Mouse (Mus musculus): ENCODE data around the gene Cst11. TPM values are rescaled to one million over a fixed set of nuclear protein-coding genes. Genes with fewer than 3 reads are reported as not detected.

Cst11 gene
- polyA plus RNA-seq, 1 experiment from 2014 or later = not detected

DNA sequence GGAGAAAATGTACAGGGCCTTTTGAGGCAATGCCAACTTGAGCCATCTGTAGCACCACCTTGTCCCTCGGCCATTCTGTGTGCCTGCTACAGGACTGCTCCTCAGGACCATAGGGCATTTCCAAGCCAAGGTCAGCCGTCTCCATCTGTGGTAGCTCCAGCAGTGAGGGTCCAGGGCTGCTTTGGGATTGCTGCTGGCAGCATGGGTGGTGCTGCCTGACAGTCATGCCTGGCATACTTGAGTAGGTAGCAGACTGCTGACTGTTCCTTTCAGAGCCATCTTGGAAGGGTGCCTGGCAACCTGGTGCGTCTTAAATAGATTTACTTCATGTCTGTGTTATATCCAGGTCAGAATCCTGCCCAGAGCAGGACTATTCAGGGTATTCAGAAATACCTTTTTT lies 28.3 kb downstream of the Cst11 start:
- H3K9ac ChIP-seq = no peak overlapping the region
- no peaks in the 10 kb centered on the region for H3K27me3 ChIP-seq
- H3K27ac ChIP-seq = no peak overlapping the region
- no peak overlapping the region for H3K4me3 ChIP-seq
- no peaks in the 10 kb centered on the region for H3K9me3 ChIP-seq
- H3K4me1 ChIP-seq (replicated peaks) = no peaks in the 10 kb centered on the region
- H3K4me2 ChIP-seq = no peak overlapping the region
- ATAC-seq (ENCODE audit: low FRiP score) = no peak
- WGBS = 68% methylated on average over 3 of the region's 3 CpGs
- H3K36me3 ChIP-seq = no peaks in the 10 kb centered on the region

DNA sequence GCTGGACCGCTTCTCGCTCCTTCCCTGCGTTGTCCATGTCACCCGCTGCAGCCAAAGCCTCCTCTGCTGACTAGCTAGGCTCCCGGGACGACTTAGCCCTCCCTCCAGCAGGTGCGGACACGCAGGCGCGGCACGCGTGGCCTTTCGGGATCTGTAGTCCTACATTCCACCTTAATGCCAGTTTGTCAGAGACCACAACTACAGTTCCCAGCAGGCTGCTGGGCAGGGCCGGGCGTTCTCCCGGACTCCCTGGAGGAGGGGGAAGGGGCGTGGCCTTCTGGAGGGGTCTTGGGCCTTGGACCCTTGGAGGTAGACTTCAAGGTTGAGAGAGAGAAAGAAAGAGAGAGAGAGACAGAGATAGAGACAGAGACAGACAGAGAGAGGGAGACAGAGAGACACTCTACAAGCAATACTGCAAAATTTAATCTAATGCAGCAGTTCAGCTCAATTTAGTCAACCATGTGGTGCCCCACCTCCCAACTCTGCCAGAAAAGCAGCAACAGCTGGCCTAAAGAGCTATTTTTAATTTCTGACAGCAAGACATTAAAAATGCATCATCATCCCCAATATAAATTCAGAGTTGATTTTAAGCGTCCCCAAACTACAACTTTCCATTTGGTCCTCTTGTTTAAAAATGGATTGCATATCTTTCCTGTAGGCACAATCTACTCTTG lies 38.8 kb downstream of the Cst11 start, which contains the start of gene Napb:
Napb (minus strand) TSS at position 141 of the 674 bp plus-strand sequence.
- peak; percentile 100 for ATAC-seq (ENCODE audit: low FRiP score)
- Histone ChIP-seq H3K4me2 (peak within 1 kb of the TSS; percentile 90), H3K4me1 (replicated peaks) (peaks cover 26% of the 10 kb centered on the region), H3K27ac (peak within 1 kb of the TSS; percentile 77), H3K9ac (peak within 1 kb of the TSS; percentile 92), H3K4me3 (peak within 1 kb of the TSS; percentile 85), H3K36me3 (no peaks in the 10 kb centered on the region), H3K9me3 (peaks cover 6% of the 10 kb centered on the region; the same call in 1 of the 2 replicates), H3K27me3 (no peaks in the 10 kb centered on the region)
- WGBS = 4% methylated on average over 18 of the region's 18 CpGs

DNA sequence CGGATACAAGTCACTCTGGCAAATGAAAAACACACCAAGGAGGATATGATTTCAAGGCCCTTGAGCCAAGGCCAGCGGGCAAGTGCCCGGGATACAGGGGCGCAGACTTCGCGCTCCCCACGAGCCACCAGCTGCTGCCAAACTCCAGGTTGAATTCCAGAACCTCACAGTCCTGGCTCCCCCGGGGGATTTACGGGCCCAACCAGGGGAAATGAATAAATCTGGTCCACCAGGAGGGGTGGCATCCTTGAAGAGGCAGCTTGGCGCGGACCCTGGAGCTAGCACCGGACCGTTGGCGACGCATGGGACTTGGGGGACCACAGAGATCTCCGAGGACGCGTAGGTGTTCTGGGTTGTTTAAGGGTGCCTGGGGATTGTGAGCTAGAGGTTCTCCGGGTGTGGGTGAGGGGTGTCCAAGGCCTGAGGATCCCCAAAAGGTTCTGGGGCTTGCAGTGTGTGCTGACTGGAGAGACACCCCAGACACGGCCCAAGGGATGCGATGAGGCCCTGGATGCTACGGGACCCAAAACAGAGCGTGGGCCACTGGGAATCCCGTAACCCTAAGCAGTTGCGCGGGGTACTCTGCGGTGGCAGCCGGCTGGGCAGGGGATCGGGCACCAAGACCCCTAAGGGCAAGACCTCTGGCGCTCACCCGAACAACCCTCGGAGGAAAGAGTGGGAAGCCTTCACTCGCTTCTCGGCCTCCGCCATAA lies 39.5 kb downstream of the Cst11 start:
- Histone ChIP-seq H3K9ac (peak overlapping the region; percentile 92), H3K4me3 (peak overlapping the region; percentile 85), H3K9me3 (peaks cover 6% of the 10 kb centered on the region; the same call in 1 of the 2 replicates), H3K4me1 (replicated peaks) (peaks cover 26% of the 10 kb centered on the region), H3K27ac (peak overlapping the region; percentile 77), H3K4me2 (peak overlapping the region; percentile 90), H3K36me3 (no peaks in the 10 kb centered on the region), H3K27me3 (no peaks in the 10 kb centered on the region)
- ATAC-seq (ENCODE audit: low FRiP score) = peak; percentile 87
- under 1% methylated on average over 35 of the region's 35 CpGs for WGBS

DNA sequence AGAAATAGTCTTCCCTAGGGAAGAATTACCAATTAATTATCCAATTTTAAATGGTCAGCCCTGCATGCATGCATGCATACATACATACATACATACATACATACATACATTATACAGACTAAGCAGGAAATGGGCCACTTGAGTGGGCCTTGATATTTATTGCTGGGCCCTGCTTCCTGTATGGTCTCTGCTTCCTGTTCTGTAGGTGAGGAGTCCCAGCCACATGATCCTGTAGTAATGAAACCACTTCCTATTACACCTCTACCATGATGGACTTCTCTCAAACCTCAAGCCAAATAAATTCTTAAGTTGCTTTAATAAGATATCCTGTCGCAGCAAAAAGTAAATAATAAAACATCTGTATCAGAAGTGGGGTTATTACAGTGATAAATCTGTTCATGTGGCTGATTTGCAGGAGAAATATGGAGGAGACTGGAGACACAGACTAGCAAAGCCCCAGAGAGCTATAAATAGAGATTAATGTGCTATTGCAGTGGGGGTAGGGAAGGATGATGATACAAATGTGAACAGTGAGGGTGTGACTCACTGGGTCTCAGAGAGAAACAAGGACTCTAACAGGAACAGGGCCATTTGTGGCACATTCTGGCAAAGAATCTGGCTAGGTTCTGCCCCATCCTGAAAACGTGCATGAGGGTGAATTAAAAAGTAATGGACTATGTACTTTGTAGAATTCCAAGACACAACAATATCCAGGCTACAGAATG lies 51.9 kb downstream of the Cst11 start:
- 86% methylated on average over 2 of the region's 2 CpGs for WGBS
- Histone ChIP-seq H3K36me3 (no peaks in the 10 kb centered on the region), H3K27me3 (no peaks in the 10 kb centered on the region), H3K4me1 (replicated peaks) (no peaks in the 10 kb centered on the region), H3K4me2 (no peak overlapping the region), H3K9ac (no peak overlapping the region), H3K9me3 (no peaks in the 10 kb centered on the region), H3K4me3 (no peak overlapping the region), H3K27ac (no peak overlapping the region)
- no peak for ATAC-seq (ENCODE audit: low FRiP score)

Other genes starting within 250 kb of the Cst11 start
- 53.0 and 53.3 TPM in 2 replicates for gene Nxt1, start 98.9 kb downstream of the Cst11 start, polyA plus RNA-seq (2015; fragmentation: Nextera tagmentation; extraction: Ambion mirVana)
- 14.8 and 14.9 TPM in 2 replicates for gene Gzf1, start 90.5 kb downstream of the Cst11 start, polyA plus RNA-seq (2015; fragmentation: Nextera tagmentation; extraction: Ambion mirVana)
- 44.2 and 49.1 TPM in 2 replicates for gene Napb, start 39.0 kb downstream of the Cst11 start, polyA plus RNA-seq (2015; fragmentation: Nextera tagmentation; extraction: Ambion mirVana)
- not detected in 2 replicates for gene Cstl1, start 21.1 kb downstream of the Cst11 start, polyA plus RNA-seq (2015; fragmentation: Nextera tagmentation; extraction: Ambion mirVana)
- gene 8030411F24Rik, start 10.5 kb upstream of the Cst11 start, polyA plus RNA-seq (2015; fragmentation: Nextera tagmentation; extraction: Ambion mirVana) = not detected in 2 replicates
- not detected in 2 replicates for gene Cst12, start 17.9 kb upstream of the Cst11 start, polyA plus RNA-seq (2015; fragmentation: Nextera tagmentation; extraction: Ambion mirVana)
- gene Cst8, start 27.3 kb upstream of the Cst11 start, polyA plus RNA-seq (2015; fragmentation: Nextera tagmentation; extraction: Ambion mirVana) = not detected in 2 replicates
- gene Cst13, start 48.6 kb upstream of the Cst11 start, polyA plus RNA-seq (2015; fragmentation: Nextera tagmentation; extraction: Ambion mirVana) = not detected in 2 replicates
- gene Cst9, start 63.6 kb upstream of the Cst11 start, polyA plus RNA-seq (2015; fragmentation: Nextera tagmentation; extraction: Ambion mirVana) = not detected in 2 replicates
- not detected in 2 replicates for gene 9230104L09Rik, start 93.5 kb upstream of the Cst11 start, polyA plus RNA-seq (2015; fragmentation: Nextera tagmentation; extraction: Ambion mirVana)
- 522 and 533 TPM in 2 replicates for gene Cst3, start 104.2 kb upstream of the Cst11 start, polyA plus RNA-seq (2015; fragmentation: Nextera tagmentation; extraction: Ambion mirVana)
- not detected in 2 replicates for gene Gm1330, start 231.8 kb upstream of the Cst11 start, polyA plus RNA-seq (2015; fragmentation: Nextera tagmentation; extraction: Ambion mirVana)
- gene Gm10750, start 245.7 kb upstream of the Cst11 start, polyA plus RNA-seq (2015; fragmentation: Nextera tagmentation; extraction: Ambion mirVana) = not detected in 2 replicates